Mouse (Mus musculus): Measurements from ENCODE around the gene P3h4. TPM values are rescaled to one million over a fixed set of nuclear protein-coding genes. Genes with fewer than 3 reads are reported as not detected.

The P3h4 gene
- total RNA-seq (2021): 10 to 100 TPM; 28.0 to 30.0 TPM

- peak; percentile 89 for DNase-seq
These were observed at the start of gene P3h4 for GRCm38 (mm10) chr11:100414021-100414913. Gene P3h4 (minus strand): TSS chr11:100414836.

- no peak for DNase-seq
These were observed 48.1 kb upstream of the P3h4 start for GRCm38 (mm10) chr11:100462699-100463098.

GRCm38 (mm10) chr11:100457711-100458110 lies 43.1 kb upstream of the P3h4 start:
- DNase-seq: no peak

- DNase-seq: no peak
These were observed 42.6 kb upstream of the P3h4 start for GRCm38 (mm10) chr11:100457247-100457646.

GRCm38 (mm10) chr11:100442625-100443024 lies 28.0 kb upstream of the P3h4 start:
- DNase-seq: no peak

GRCm38 (mm10) chr11:100441797-100442196 lies 27.2 kb upstream of the P3h4 start, which contains the start of the genes Nt5c3b and Klhl10:
Gene Nt5c3b (minus strand): TSS chr11:100441808.
Gene Klhl10 (plus strand): TSS chr11:100441917.
- no peak for DNase-seq

- peak; percentile 88 for DNase-seq
These were observed 26.3 kb upstream of the P3h4 start for GRCm38 (mm10) chr11:100440691-100441522.

GRCm38 (mm10) chr11:100437901-100438300 lies 23.3 kb upstream of the P3h4 start:
- DNase-seq: no peak

- DNase-seq: no peak
These were observed 21.1 kb upstream of the P3h4 start for GRCm38 (mm10) chr11:100435678-100436246.

GRCm38 (mm10) chr11:100432002-100432401 lies 17.4 kb upstream of the P3h4 start:
- DNase-seq: no peak

GRCm38 (mm10) chr11:100430052-100430451 lies 15.4 kb upstream of the P3h4 start:
- peak; percentile 42 for DNase-seq

GRCm38 (mm10) chr11:100428612-100429199 lies 14.1 kb upstream of the P3h4 start:
- DNase-seq: peak; percentile 71

GRCm38 (mm10) chr11:100426820-100427219 lies 12.2 kb upstream of the P3h4 start:
- DNase-seq: no peak

- DNase-seq: peak; percentile 82
These were observed 11.2 kb upstream of the P3h4 start for GRCm38 (mm10) chr11:100425851-100426250.

GRCm38 (mm10) chr11:100423836-100424235 lies 9.2 kb upstream of the P3h4 start:
- DNase-seq: no peak

GRCm38 (mm10) chr11:100421537-100421936 lies 6.9 kb upstream of the P3h4 start:
- DNase-seq: no peak

- peak; percentile 81 for DNase-seq
These were observed 532 bp upstream of the P3h4 start, which contains the start of gene Fkbp10 for GRCm38 (mm10) chr11:100414914-100415822. Gene Fkbp10 (plus strand): TSS chr11:100415697.

GRCm38 (mm10) chr11:100413541-100413940 lies 1.1 kb downstream of the P3h4 start:
- DNase-seq: no peak

GRCm38 (mm10) chr11:100411736-100412135 lies 2.9 kb downstream of the P3h4 start:
- DNase-seq: no peak

- no peak for DNase-seq
These were observed 5.0 kb downstream of the P3h4 start for GRCm38 (mm10) chr11:100409686-100410085.

- no peak for DNase-seq
These were observed 5.7 kb downstream of the P3h4 start for GRCm38 (mm10) chr11:100408835-100409462.
